Comparison of ENCODE assay signal across 11 mouse cellular contexts in genomic region chr16:95855230-95855629, GRCm38 (mm10).
DNase-seq lines count a peak whose midpoint lies in the region; ATAC-seq lines count a peak whose summit lies in the region.
"Had no signal": no experiment of that assay in that cellular context is flagged by ENCODE, and none has a peak within 500 bp of the region (broad histone marks: within the 10 kb centered on the region; RNA-seq: fewer than 3 reads in every experiment).

No protein-coding gene starts in this region.

- peak; percentile 49; the same call in 1 of the 2 replicates for ATAC-seq in kidney, embryonic 16.5 days (ENCODE audit: low FRiP score, low TSS enrichment)
- ATAC-seq in lung, embryonic 16.5 days (ENCODE audit: low read depth): peak; percentile 93
- ATAC-seq: Patski had no signal

- H3K36me3 ChIP-seq in kidney, embryonic 16.5 days (ENCODE audit: insufficient read depth, low read length): no peaks in the 10 kb centered on the region
- no peaks in the 10 kb centered on the region for H3K36me3 ChIP-seq in lung, embryonic 16.5 days (ENCODE audit: control insufficient read depth, insufficient read depth, low read length)
- H3K36me3 ChIP-seq: heart, embryonic 12.5 days had no signal

- no peaks in the 10 kb centered on the region for H3K4me1 ChIP-seq in kidney, embryonic 16.5 days (ENCODE audit: insufficient read depth, low read length)
- 0 out of 2 replicates have a peak, but pooled peaks cover 2% of the 10 kb centered on the region for H3K4me1 ChIP-seq in lung, embryonic 16.5 days (replicated peaks; ENCODE audit: control insufficient read depth, insufficient read depth, low read length)
- H3K4me1 ChIP-seq: heart, embryonic 12.5 days had no signal

- H3K4me2 ChIP-seq in kidney, embryonic 16.5 days (replicated peaks; ENCODE audit: low read depth, low read length): no peak overlapping the region
- H3K4me2 ChIP-seq in lung, embryonic 16.5 days (ENCODE audit: low read depth, low read length): no peak overlapping the region
- H3K4me2 ChIP-seq: heart, embryonic 12.5 days had no signal

- H3K9me3 ChIP-seq in kidney, embryonic 16.5 days (ENCODE audit: low read length): no peaks in the 10 kb centered on the region
- H3K9me3 ChIP-seq in lung, embryonic 16.5 days (ENCODE audit: control insufficient read depth, low read length): no peaks in the 10 kb centered on the region
- H3K9me3 ChIP-seq: heart, embryonic 12.5 days had no signal

- no peaks in the 10 kb centered on the region for H3K27me3 ChIP-seq in kidney, embryonic 16.5 days (ENCODE audit: insufficient read depth, low read length)
- H3K27me3 ChIP-seq in lung, embryonic 16.5 days (ENCODE audit: control insufficient read depth, insufficient read depth, low read depth, low read length): no peaks in the 10 kb centered on the region
- H3K27me3 ChIP-seq: heart, embryonic 12.5 days; Patski had no signal

- H3K27ac ChIP-seq in kidney, embryonic 16.5 days (ENCODE audit: low read length): no peak overlapping the region
- peak overlapping the region; percentile 57 for H3K27ac ChIP-seq in lung, embryonic 16.5 days (ENCODE audit: low read length)

- H3K9ac ChIP-seq in kidney, embryonic 16.5 days (replicated peaks; ENCODE audit: low read length): no peak overlapping the region
- H3K9ac ChIP-seq in lung, embryonic 16.5 days (ENCODE audit: low read length): no peak overlapping the region
- H3K9ac ChIP-seq: heart, embryonic 12.5 days had no signal

- WGBS in kidney, embryonic 16.5 days: 55% methylated on average over 2 of the region's 2 CpGs
- WGBS in lung, embryonic 16.5 days: 33% methylated on average over 2 of the region's 2 CpGs

- DNase-seq in ovary, adult 18-20 months (ENCODE audit: low spot score): peak; percentile 77
- no peak for DNase-seq in ovary, postnatal 10 days (ENCODE audit: low spot score)
- peak; percentile 63 for DNase-seq in thymus, postnatal 25 days
- no peak for DNase-seq in right cerebral cortex, postnatal 10 days (ENCODE audit: low spot score in 2 of 2)
- DNase-seq in cerebellum, postnatal 4 days (ENCODE audit: low spot score in 2 of 2): no peak
- DNase-seq: cerebellum, adult 11-12 months; layer of hippocampus, adult 9-11 months had no signal

- H3K4me3 ChIP-seq in kidney, embryonic 16.5 days (ENCODE audit: low read length): no peak overlapping the region
- no peak overlapping the region for H3K4me3 ChIP-seq in lung, embryonic 16.5 days (ENCODE audit: low read length)
- H3K4me3 ChIP-seq: heart, embryonic 12.5 days had no signal

Comparison
In these comparisons a context has a peak if more than half of its experiments do, and no peak if none do; other contexts are left out.
1. DNase-seq: peak in ovary, adult 18-20 months (single experiment) and thymus, postnatal 25 days (single experiment); none in ovary, postnatal 10 days (single experiment), right cerebral cortex, postnatal 10 days (0 of 2) and cerebellum, postnatal 4 days (0 of 2).